Mouse (Mus musculus): Measurements from ENCODE around the gene Lrrc32.

- TF ChIP-seq CEBPB (IDR thresholded peaks at IDR 0.05; ENCODE audit: low read depth) (no peak), CTCF (IDR thresholded peaks at IDR 0.05; ENCODE audit: control insufficient read depth, insufficient read depth, insufficient read length) (no peak), MAX (IDR thresholded peaks at IDR 0.05) (no peak), USF1 (IDR thresholded peaks at IDR 0.05; ENCODE audit: low read depth) (no peak), FOSL1 (IDR thresholded peaks at IDR 0.05; ENCODE audit: insufficient read depth, low read length, poor library complexity, severe bottlenecking) (no peak)
Observed at GRCm38 (mm10) chr7:98469089-98469488, 20.0 kb upstream of the Lrrc32 start.

All from C2C12 (cell line).